Mouse (Mus musculus): ENCODE results near the gene Mlxipl.

GRCm38 (mm10) chr5:135107521-135108501, 18.1 kb downstream of the Mlxipl start:
- TF ChIP-seq CTCF (IDR thresholded peaks at IDR 0.05; ENCODE audit: low read depth, low read length): no peak
- no peak for TF ChIP-seq GATA1 (IDR thresholded peaks at IDR 0.05; ENCODE audit: borderline replicate concordance, low read length)
- TF ChIP-seq POLR2AphosphoS5 (IDR thresholded peaks at IDR 0.05; ENCODE audit: insufficient replicate concordance, low read depth, low read length): no peak
- TF ChIP-seq TAL1 (conservative IDR thresholded peaks at IDR 0.05; ENCODE audit: low read depth, low read length): no peak
- no peak for TF ChIP-seq GATA2 (IDR thresholded peaks at IDR 0.05; ENCODE audit: borderline replicate concordance, low read depth, low read length)
